Mouse (Mus musculus): ENCODE data around the gene Taok1.
A peak's percentile ranks its signal among the peaks of the same experiment; 100 is the strongest.
"Not testable (repeated sequence)": the region's sequence is repeated elsewhere in the genome, so short reads cannot be mapped to it uniquely, and the experiment has no call there.

The Taok1 gene

GRCm38 (mm10) chr11:77585201-77585600 lies 22.4 kb downstream of the Taok1 start:
- DNase-seq (ENCODE audit: low read depth, low spot score), result peak; percentile 93

DNA sequence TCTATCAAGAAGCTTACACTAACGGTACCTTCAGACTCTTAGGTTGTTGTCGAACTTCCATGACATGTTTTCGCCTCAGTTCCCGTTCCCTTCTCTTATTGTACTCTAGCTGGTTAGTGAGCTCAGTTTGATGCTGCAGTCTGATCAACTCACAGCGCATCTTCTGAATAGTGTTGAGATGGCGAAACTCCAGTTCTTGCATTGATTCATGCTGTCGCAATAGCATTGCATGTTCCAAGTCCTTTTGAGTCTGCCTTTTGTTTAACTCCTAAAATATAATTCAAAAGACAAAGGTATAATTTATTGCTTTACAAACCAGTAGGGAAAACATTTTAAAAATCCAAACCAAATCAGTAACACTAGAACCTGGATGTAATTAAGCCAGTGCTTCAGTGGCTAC lies 62.4 kb downstream of the Taok1 start:
- DNase-seq (ENCODE audit: low read depth, low spot score), result peak; percentile 13

DNA sequence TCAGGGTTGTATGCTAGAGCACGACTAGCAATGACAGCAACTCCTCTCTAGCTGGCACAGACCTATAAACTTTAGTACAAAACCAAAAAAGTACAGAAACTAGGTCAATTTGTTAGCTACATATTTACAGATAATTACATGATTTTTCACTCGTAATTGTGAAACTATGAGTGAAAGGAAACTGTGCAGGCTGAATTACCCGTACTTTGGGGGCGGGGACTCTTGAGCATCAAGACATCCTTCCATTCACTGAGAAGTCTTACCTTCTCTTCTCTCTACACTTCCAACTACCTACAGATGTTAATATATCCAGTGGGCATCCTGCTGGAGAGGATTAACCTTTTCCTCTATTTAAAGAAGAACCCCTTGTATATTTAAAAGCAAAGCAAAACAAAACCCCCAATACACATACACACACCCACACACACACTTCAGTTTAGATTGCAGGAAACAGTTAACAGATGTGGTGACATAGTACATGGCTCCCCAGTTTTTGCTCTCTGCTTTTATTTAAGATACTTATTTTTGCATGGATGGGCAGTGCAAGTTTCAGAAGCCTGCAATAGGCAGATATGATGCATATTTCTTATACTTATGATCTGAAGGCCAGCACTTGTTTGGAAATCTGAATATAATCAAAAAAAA lies 75.3 kb downstream of the Taok1 start:
- DNase-seq (ENCODE audit: low read depth, low spot score), result no peak

- DNase-seq (ENCODE audit: low read depth, low spot score), result no peak
Observed at GRCm38 (mm10) chr11:77530862-77531261, 76.8 kb downstream of the Taok1 start.

DNA sequence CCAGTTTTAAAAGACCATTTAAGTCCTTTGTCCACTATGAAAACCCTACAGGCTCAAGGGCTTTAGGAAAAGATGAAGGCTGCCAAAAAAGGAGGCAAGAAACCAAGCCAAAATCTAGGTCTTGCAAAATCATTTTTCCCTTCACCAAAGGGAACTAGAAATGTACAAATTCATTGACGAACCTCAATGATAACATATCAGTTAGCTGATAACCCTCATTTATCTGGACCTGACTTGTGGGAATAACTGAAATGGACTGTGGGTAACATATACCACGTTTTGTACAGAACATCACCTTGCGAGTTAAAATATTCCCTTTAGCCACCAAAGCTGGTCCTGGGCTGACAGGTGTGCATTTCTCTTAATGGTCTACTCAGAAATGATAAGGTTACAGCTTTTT lies 78.0 kb downstream of the Taok1 start:
- DNase-seq (ENCODE audit: low read depth, low spot score), result no peak

DNA sequence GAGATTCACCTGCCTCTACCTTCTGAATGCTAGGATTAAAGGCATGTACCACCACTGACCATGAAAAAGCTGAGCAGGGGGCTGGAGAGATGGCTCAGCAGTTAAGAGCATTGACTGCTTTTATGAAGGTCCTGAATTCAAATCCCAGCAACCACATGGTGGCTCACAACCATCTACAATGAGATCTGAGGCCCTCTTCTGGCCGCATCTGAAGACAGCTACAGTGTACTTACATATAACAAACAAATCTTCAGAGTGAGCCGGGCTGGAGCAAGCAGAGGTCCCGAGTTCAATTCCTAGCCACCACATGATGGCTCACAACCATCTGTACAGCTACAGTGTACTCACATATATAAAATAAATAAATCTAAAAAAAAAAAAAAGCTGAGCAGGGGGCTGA lies 79.2 kb downstream of the Taok1 start:
- DNase-seq (ENCODE audit: low read depth, low spot score), result not testable (repeated sequence)

DNA sequence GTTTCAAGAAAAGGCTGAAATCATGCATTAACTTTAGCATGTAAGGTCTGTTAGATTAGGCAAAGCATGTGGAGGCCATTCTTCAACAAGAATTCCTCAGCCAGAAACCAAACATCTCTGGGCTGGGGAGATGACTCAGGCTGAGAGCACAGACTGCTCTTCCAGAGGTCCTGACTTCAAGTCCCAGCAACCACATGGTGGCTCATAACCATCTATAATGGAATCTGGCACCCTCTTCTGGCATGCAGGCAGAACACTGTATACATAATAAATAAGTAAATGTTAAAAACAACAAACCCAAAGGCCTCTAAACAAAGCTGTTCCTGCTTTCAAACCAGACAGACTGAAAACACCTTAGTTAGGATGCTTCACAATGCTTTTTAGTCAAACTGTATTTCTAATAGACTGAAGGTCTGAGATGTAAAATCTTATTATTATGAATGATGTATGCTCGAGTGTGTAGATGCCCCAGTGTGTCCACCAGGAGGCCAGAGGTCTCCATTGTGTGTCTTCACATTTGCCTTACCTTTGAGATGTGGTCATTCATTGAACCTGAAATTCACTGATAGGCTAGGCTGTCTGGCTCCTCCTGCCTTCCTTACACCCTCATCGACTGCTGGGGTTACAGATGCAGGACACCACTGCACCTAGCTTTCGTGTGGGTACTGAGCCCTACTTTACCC lies 81.7 kb downstream of the Taok1 start:
- no peak for DNase-seq (ENCODE audit: low read depth, low spot score)

GRCm38 (mm10) chr11:77520601-77521529 lies 86.8 kb downstream of the Taok1 start:
- DNase-seq (ENCODE audit: low read depth, low spot score), result no peak

DNA sequence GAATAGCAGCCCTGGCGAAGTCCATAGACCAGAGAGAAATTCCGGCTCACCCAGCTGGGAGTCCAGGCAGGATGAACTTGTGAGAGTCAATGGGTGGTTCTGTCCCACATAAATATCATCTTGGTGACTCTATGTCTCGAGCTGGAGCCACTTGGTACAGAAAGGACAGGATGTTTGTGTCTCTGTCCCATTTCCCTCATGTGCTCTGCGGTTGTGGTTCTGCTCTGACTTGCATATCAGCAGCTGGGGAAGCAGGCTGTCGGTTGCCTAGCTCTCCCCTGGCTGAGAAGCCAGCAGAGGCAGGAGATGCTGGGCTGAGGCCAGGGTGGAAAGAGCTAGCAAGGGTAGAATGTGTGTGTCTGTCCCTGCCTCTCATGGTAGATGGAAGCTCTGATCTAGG lies 88.6 kb downstream of the Taok1 start, which contains the start of gene Gm10392:
Gene Gm10392 (minus strand): TSS at position 156 of the 400 bp plus-strand sequence.
- DNase-seq (ENCODE audit: low read depth, low spot score), result no peak

DNA sequence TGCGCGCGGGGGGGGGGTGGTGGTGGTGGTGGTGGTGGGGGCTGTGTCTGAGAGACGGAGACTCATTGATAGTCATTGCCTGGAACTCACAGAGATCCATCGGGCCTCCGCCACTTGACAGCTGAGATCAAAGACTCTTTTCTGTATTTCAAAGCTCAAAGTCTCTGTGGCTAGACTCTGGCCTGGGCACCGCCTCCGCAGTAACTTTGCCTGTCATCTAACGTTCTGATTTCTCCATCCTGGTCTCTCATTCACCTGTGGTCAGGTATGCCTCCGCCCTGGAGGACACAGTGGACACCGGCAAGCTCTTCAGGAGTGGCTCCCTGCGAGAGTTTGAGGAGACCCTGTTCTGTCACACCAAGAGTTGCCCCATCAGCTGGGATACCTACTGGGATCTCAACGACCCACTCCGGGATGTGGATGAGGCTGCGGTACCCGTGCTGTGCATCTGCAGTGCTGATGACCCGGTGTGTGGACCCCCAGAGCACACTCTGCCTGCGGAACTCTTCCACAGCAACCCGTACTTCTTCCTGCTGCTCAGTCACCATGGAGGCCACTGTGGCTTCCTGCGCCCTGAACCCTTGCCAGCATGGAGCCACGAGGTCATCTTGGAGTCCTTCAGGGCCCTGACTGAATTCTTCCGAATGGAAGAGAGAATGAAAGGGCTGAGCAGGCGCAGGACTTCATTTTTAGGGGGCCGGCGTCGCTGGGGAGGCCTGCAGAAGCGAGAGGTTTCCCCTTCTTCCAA lies 89.4 kb downstream of the Taok1 start:
- no peak for DNase-seq (ENCODE audit: low read depth, low spot score)

- no peak for DNase-seq (ENCODE audit: low read depth, low spot score)
Observed at GRCm38 (mm10) chr11:77516553-77517425, 90.8 kb downstream of the Taok1 start.

DNA sequence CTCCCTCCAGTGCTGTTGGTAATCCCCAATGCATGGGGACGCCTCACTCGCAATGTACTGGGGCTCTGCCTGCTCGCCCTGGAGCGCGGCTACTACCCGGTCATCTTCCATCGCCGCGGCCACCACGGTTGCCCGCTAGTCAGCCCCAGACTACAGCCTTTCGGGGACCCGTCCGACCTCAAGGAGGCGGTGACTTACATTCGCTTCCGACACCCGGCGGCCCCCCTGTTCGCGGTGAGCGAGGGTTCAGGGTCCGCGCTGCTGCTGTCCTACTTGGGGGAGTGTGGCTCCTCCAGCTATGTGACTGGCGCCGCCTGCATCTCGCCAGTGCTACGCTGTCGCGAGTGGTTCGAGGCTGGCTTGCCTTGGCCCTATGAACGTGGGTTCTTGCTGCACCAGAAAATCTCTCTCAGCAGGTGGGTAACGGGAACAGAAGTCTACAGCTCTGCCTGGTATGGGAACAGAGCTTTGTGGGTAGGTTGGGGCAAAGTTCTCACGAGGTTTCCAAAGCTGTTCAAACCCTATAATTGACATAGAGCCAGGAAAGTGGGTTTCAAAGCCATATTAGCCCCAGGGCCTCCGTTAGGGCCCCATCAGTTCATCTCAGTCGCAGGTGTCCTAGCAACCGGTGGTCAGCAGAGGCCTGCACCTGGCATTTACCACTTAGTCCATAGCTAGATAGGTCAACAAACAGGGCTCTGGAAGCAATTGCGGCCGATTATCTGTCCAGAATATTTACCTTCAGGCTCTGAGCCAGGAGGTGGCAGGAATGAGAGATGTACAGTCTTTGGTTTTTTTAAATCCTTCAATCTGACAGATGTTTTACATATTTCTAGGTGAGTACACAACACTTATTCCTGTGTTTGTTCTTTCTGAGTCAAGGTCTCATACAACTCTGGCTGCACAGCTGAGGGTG lies 91.7 kb downstream of the Taok1 start, which contains the start of gene Trp53i13:
Gene Trp53i13 (minus strand): TSS at position 344 of the 916 bp plus-strand sequence.
- DNase-seq (ENCODE audit: low read depth, low spot score), result no peak

- peak; percentile 70 for DNase-seq (ENCODE audit: low read depth, low spot score)
Observed at GRCm38 (mm10) chr11:77514832-77515636, 92.6 kb downstream of the Taok1 start, which contains the start of gene Abhd15. Gene Abhd15 (plus strand): TSS chr11:77515121.

DNA sequence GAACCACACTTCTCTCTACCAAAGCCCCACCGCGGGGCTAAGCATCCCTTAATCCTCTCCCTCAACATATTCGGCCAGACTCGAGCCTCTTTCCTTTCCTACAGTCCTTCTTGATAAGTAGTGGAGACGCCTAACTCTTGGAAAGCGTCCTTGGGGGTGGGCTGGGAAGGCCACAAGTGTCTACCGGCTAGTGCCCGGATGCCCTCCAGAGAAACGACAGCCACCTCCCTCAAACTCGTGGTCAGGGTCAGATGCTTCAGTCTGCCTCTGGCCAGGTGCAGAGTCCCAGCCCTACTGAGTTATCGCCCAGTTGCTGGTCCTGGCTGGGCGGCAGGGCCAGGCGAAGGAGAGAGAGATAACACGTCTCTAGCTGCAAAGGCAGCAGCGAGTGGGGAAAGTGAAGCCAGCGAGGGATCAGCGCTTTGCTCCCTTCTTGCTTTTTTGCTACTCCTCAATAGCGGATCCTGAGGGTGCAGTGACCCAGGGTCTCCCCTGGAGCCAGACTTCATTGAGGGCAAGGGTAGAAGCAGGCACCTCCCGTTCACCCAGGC lies 93.3 kb downstream of the Taok1 start:
- DNase-seq (ENCODE audit: low read depth, low spot score), result no peak

GRCm38 (mm10) chr11:77513811-77514170 lies 93.8 kb downstream of the Taok1 start:
- no peak for DNase-seq (ENCODE audit: low read depth, low spot score)

DNA sequence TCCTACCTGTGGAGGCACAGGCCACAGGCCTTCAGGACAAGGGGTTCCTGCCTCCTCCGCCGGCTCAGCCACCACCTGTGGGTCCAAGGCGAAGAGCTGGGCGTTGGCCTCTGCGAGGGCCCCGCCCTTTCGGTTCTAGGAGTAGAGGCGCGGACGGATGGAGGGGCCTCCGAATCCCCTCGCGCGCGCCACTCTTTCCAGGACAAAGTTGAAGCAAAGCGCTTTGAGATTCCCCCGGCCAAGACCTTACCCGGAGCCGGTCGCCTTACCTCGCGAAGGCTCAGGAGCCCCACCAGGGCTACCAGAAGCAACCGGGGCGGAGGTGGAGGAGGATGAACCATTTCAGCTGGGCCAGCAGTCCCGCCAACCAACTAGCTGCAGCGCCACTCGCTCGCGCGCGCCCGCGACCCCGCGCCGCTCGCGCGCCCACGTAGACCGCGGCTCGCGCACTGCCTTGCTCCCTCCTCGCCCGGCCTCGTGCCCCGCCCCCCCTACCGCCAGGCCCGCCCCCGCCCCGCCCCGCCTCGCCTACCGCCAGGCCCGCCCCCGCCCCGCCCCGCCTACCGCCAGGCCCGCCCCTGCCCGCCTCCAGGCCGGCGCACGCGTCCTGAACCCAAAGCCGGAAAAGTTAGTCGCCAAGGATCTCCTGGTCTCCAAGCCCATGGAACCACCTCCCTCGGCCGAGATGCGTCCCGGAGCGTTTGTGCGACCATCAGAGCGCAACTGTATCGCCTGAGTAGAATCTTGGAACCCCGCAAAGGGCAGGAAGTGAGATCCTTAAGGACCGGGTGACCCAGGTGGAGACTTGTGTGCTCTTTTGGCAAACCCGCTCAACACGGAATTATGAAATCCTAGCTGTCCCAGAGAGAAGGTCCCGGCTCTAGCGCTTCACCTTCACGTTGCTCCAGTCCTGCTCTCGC lies 94.5 kb downstream of the Taok1 start:
- peak; percentile 85 for DNase-seq (ENCODE audit: low read depth, low spot score)

GRCm38 (mm10) chr11:77511336-77511735 lies 96.3 kb downstream of the Taok1 start:
- DNase-seq (ENCODE audit: low read depth, low spot score), result no peak

Measured in brain, adult 2 months (tissue).